8 mouse cellular contexts compared by ENCODE assay signal in genomic region chr1:39575778-39576375, GRCm38 (mm10). TPM values are rescaled to one million over a fixed set of nuclear protein-coding genes. Genes with fewer than 3 reads are reported as not detected.
DNase-seq lines count a peak whose midpoint lies in the region; ATAC-seq and TF ChIP-seq lines count a peak whose summit lies in the region.

No protein-coding gene starts in this region.

- no peaks in the 10 kb centered on the region for H3K27me3 ChIP-seq in stomach, postnatal 0 days (ENCODE audit: control insufficient read depth, insufficient read depth, low read length)

- H3K4me2 ChIP-seq in stomach, postnatal 0 days (replicated peaks; ENCODE audit: low read depth): peak overlapping the region; percentile 78

- H3K4me3 ChIP-seq in stomach, postnatal 0 days (ENCODE audit: low read depth, low read length): peak overlapping the region; percentile 86

- H3K9ac ChIP-seq in stomach, postnatal 0 days (ENCODE audit: low read length): peak overlapping the region; percentile 90

- 0 out of 2 replicates have a peak, but pooled peaks have one; percentile 55 for ATAC-seq in erythroid progenitor cell, adult 5-6 weeks (replicated peaks; ENCODE audit: low FRiP score, poor library complexity, severe bottlenecking)
- ATAC-seq in stomach, postnatal 0 days (ENCODE audit: low FRiP score, low TSS enrichment): no peak
- ATAC-seq in granulocyte monocyte progenitor cell, adult 5-6 weeks (replicated peaks; ENCODE audit: poor library complexity, severe bottlenecking): no peak

- 9% methylated on average over 8 of the region's 8 CpGs for WGBS in stomach, postnatal 0 days

- peak; percentile 26 for DNase-seq in embryo, embryonic 10.5 days (ENCODE audit: low spot score)
- DNase-seq in embryo, embryonic 10 days (ENCODE audit: low spot score): no peak
- DNase-seq in CD4-positive helper T cell, adult 2 months (ENCODE audit: low read depth, low spot score): peak; percentile 49
- DNase-seq in liver: peak; percentile 26
- DNase-seq in stomach, postnatal 0 days (ENCODE audit: low spot score): no peak
- no peak for DNase-seq in gastrocnemius, postnatal 10 days

- TF ChIP-seq EP300 in stomach, postnatal 0 days (optimal IDR thresholded peaks at IDR 0.05): no peak

- no peak for TF ChIP-seq CTCF in stomach, postnatal 0 days (IDR thresholded peaks at IDR 0.05; ENCODE audit: low read depth)

- H3K36me3 ChIP-seq in stomach, postnatal 0 days (ENCODE audit: control insufficient read depth, insufficient read depth, low read length): no peaks in the 10 kb centered on the region

- H3K4me1 ChIP-seq in stomach, postnatal 0 days (replicated peaks; ENCODE audit: control insufficient read depth, insufficient read depth): 0 out of 2 replicates have a peak, but pooled peaks cover 2% of the 10 kb centered on the region

- no peaks in the 10 kb centered on the region for H3K9me3 ChIP-seq in stomach, postnatal 0 days (ENCODE audit: control insufficient read depth, low read length)

- peak overlapping the region; percentile 99; the same call in 1 of the 2 replicates for H3K27ac ChIP-seq in stomach, postnatal 0 days (replicated peaks)

RNA-seq across cellular contexts. Expression of gene Rnf149, which starts 1.3 kb away (rescaled TPM):
- 2.2 and 9.2 TPM in 2 replicates for total RNA-seq in erythroid progenitor cell, adult 5-6 weeks (2015; ENCODE audit: low replicate concordance)
- 10.1 and 11.0 TPM in 2 replicates for total RNA-seq in erythroid progenitor cell, adult 5-6 weeks (2017; ENCODE audit: low replicate concordance)
- 30.2 and 33.5 TPM in 2 replicates for polyA plus RNA-seq in stomach, postnatal 0 days (2015; fragmentation: Nextera tagmentation; extraction: Ambion mirVana)
- total RNA-seq in gastrocnemius, postnatal 10 days (2021): 10 to 100 TPM in 1 of 2 experiments, 1 to 10 TPM in 1; 9.3 to 11.2 TPM
- 34.0 and 37.2 TPM in 2 replicates for total RNA-seq in granulocyte monocyte progenitor cell, adult 5-6 weeks (2014; fragmentation: Nextera tagmentation)
- total RNA-seq in granulocyte monocyte progenitor cell, adult 5-6 weeks (2017): 34.6 and 34.8 TPM in 2 replicates

RNA-seq across cellular contexts. Expression of gene Cnot11, which starts 41.1 kb away (rescaled TPM):
- total RNA-seq in erythroid progenitor cell, adult 5-6 weeks (2015; ENCODE audit: low replicate concordance): 6.1 and 6.3 TPM in 2 replicates
- 9.9 and 17.3 TPM in 2 replicates for total RNA-seq in erythroid progenitor cell, adult 5-6 weeks (2017; ENCODE audit: low replicate concordance)
- polyA plus RNA-seq in stomach, postnatal 0 days (2015; fragmentation: Nextera tagmentation; extraction: Ambion mirVana): 11.1 and 12.3 TPM in 2 replicates
- total RNA-seq in gastrocnemius, postnatal 10 days (2021): 10 to 100 TPM; 19.2 to 19.6 TPM
- total RNA-seq in granulocyte monocyte progenitor cell, adult 5-6 weeks (2014; fragmentation: Nextera tagmentation): 16.3 and 28.7 TPM in 2 replicates
- 25.9 and 28.3 TPM in 2 replicates for total RNA-seq in granulocyte monocyte progenitor cell, adult 5-6 weeks (2017)

Comparison
In these comparisons a context has a peak if more than half of its experiments do, and no peak if none do; other contexts are left out.
1. DNase-seq: peak in embryo, embryonic 10.5 days (single experiment), CD4-positive helper T cell, adult 2 months (single experiment) and liver (single experiment); none in embryo, embryonic 10 days (single experiment), stomach, postnatal 0 days (single experiment) and gastrocnemius, postnatal 10 days (single experiment).